ENCODE assay signal across 8 mouse cellular contexts in the genomic region with DNA sequence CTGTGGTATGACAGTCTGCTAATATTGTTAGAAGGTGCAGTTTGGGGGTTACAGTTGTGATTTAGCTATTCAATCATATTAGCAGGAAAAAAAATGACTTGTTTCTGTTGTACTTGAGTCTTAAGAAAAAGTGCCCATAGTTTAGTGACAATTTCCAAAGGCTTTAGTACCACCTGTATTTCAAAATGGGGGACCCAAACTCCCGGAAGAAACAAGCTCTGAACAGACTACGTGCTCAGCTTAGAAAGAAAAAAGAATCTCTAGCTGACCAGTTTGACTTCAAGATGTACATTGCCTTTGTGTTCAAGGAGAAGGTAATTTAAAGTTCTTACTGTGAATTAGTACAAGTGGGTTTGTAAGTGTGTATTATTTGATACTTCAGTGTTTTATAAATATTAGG. TPM values are rescaled to one million over a fixed set of nuclear protein-coding genes. Genes with fewer than 3 reads are reported as not detected.
DNase-seq lines count a peak whose midpoint lies in the region; ATAC-seq and TF ChIP-seq lines count a peak whose summit lies in the region.

No protein-coding gene starts in this region.

- peak overlapping the region; percentile 92 for H3K4me2 ChIP-seq in heart, embryonic 12.5 days
- peak overlapping the region; percentile 90 for H3K4me2 ChIP-seq in forebrain, embryonic 15.5 days (replicated peaks)
- peak overlapping the region; percentile 89 for H3K4me2 ChIP-seq in liver, embryonic 15.5 days

- intact Hi-C loops in heart, postnatal 14 days (cut with DNase I) = no loop called here

- no peak for DNase-seq in heart, postnatal 14 days
- DNase-seq in thymus, postnatal 14 days = no peak
- no peak for DNase-seq in cerebellum, postnatal 36 days

- H3K27me3 ChIP-seq in heart, embryonic 12.5 days (replicated peaks) = no peaks in the 10 kb centered on the region
- H3K27me3 ChIP-seq in E14TG2a.4 (ENCODE audit: insufficient read depth, low read length) = no peaks in the 10 kb centered on the region
- no peaks in the 10 kb centered on the region for H3K27me3 ChIP-seq in forebrain, embryonic 15.5 days
- no peaks in the 10 kb centered on the region for H3K27me3 ChIP-seq in liver, embryonic 15.5 days

- H3K9ac ChIP-seq in heart, embryonic 12.5 days = peak overlapping the region; percentile 99
- peak overlapping the region; percentile 96; the same call in 1 of the 2 replicates for H3K9ac ChIP-seq in forebrain, embryonic 15.5 days (replicated peaks)
- H3K9ac ChIP-seq in liver, embryonic 15.5 days = peak overlapping the region; percentile 100

- peaks cover 16% of the 10 kb centered on the region for H3K4me1 ChIP-seq in heart, embryonic 12.5 days (replicated peaks)
- H3K4me1 ChIP-seq in E14TG2a.4 (replicated peaks; ENCODE audit: low read depth, low read length) = peaks cover 47% of the 10 kb centered on the region
- H3K4me1 ChIP-seq in forebrain, embryonic 15.5 days = peaks cover 36% of the 10 kb centered on the region
- peaks cover 37% of the 10 kb centered on the region for H3K4me1 ChIP-seq in liver, embryonic 15.5 days (replicated peaks)

- WGBS in heart, embryonic 12.5 days = 24% methylated on average over 2 of the region's 2 CpGs
- 9% methylated on average over 2 of the region's 2 CpGs for WGBS in forebrain, embryonic 15.5 days
- 11% methylated on average over 2 of the region's 2 CpGs for WGBS in liver, embryonic 15.5 days (ENCODE audit: insufficient replicate concordance)

- TF ChIP-seq CTCF in E14TG2a.4 (conservative IDR thresholded peaks at IDR 0.05; ENCODE audit: low read length) = no peak

- no peak overlapping the region for H3K27ac ChIP-seq in heart, embryonic 12.5 days (ENCODE audit: poor library complexity, severe bottlenecking)
- H3K27ac ChIP-seq in forebrain, embryonic 15.5 days (replicated peaks) = no peak overlapping the region
- H3K27ac ChIP-seq in liver, embryonic 15.5 days (replicated peaks) = peak overlapping the region; percentile 100

- peak overlapping the region; percentile 100 for H3K4me3 ChIP-seq in heart, embryonic 12.5 days
- peak overlapping the region; percentile 97 for H3K4me3 ChIP-seq in E14TG2a.4 (replicated peaks; ENCODE audit: low read length)
- H3K4me3 ChIP-seq in forebrain, embryonic 15.5 days = peak overlapping the region; percentile 98
- H3K4me3 ChIP-seq in liver, embryonic 15.5 days (replicated peaks) = peak overlapping the region; percentile 94

- no peaks in the 10 kb centered on the region for H3K9me3 ChIP-seq in heart, embryonic 12.5 days (replicated peaks)
- no peaks in the 10 kb centered on the region for H3K9me3 ChIP-seq in E14TG2a.4 (ENCODE audit: low read length)
- no peaks in the 10 kb centered on the region for H3K9me3 ChIP-seq in forebrain, embryonic 15.5 days
- H3K9me3 ChIP-seq in liver, embryonic 15.5 days (replicated peaks) = no peaks in the 10 kb centered on the region

- ATAC-seq in heart, embryonic 12.5 days (ENCODE audit: insufficient number of reproducible peaks, low FRiP score) = no peak
- ATAC-seq in forebrain, embryonic 15.5 days (replicated peaks) = no peak
- ATAC-seq in liver, embryonic 15.5 days (ENCODE audit: insufficient read depth) = no peak
- ATAC-seq in granulocyte monocyte progenitor cell, adult 5-6 weeks (replicated peaks; ENCODE audit: poor library complexity, severe bottlenecking) = no peak

- peaks cover 21% of the 10 kb centered on the region for H3K36me3 ChIP-seq in heart, embryonic 12.5 days
- H3K36me3 ChIP-seq in E14TG2a.4 (ENCODE audit: insufficient read depth, low read length) = peaks cover 52% of the 10 kb centered on the region
- H3K36me3 ChIP-seq in forebrain, embryonic 15.5 days = peaks cover 13% of the 10 kb centered on the region
- H3K36me3 ChIP-seq in liver, embryonic 15.5 days (replicated peaks) = peaks cover 32% of the 10 kb centered on the region

RNA-seq across cellular contexts. Expression of a gene that starts 1.7 kb away (rescaled TPM):
- 9.4 and 12.6 TPM in 2 replicates for polyA plus RNA-seq in heart, embryonic 12.5 days (2016; fragmentation: Nextera tagmentation; extraction: Ambion mirVana)
- 100 to 1,000 TPM; 138 to 142 TPM for total RNA-seq in heart, postnatal 14 days (2021)
- 29.0 and 30.8 TPM in 2 replicates for polyA plus RNA-seq in forebrain, embryonic 15.5 days (2015; fragmentation: Nextera tagmentation; extraction: Ambion mirVana)
- 8.3 and 11.3 TPM in 2 replicates for polyA plus RNA-seq in liver, embryonic 15.5 days (2015; fragmentation: Nextera tagmentation; extraction: Ambion mirVana)
- total RNA-seq in granulocyte monocyte progenitor cell, adult 5-6 weeks (2014; fragmentation: Nextera tagmentation) = 166 and 184 TPM in 2 replicates
- 57.0 and 63.6 TPM in 2 replicates for total RNA-seq in granulocyte monocyte progenitor cell, adult 5-6 weeks (2017)

RNA-seq across cellular contexts. Expression of a gene that starts 28.1 kb away (rescaled TPM):
- 187 and 195 TPM in 2 replicates for polyA plus RNA-seq in heart, embryonic 12.5 days (2016; fragmentation: Nextera tagmentation; extraction: Ambion mirVana)
- total RNA-seq in heart, postnatal 14 days (2021) = 100 to 1,000 TPM; 322 to 329 TPM
- polyA plus RNA-seq in forebrain, embryonic 15.5 days (2015; fragmentation: Nextera tagmentation; extraction: Ambion mirVana) = 58.8 and 60.0 TPM in 2 replicates
- polyA plus RNA-seq in liver, embryonic 15.5 days (2015; fragmentation: Nextera tagmentation; extraction: Ambion mirVana) = 50.0 and 55.1 TPM in 2 replicates
- total RNA-seq in granulocyte monocyte progenitor cell, adult 5-6 weeks (2014; fragmentation: Nextera tagmentation) = 37.7 and 40.4 TPM in 2 replicates
- 41.8 and 46.1 TPM in 2 replicates for total RNA-seq in granulocyte monocyte progenitor cell, adult 5-6 weeks (2017)

RNA-seq across cellular contexts. Expression of a gene that starts 28.3 kb away (rescaled TPM):
- polyA plus RNA-seq in heart, embryonic 12.5 days (2016; fragmentation: Nextera tagmentation; extraction: Ambion mirVana) = 38.5 and 38.9 TPM in 2 replicates
- total RNA-seq in heart, postnatal 14 days (2021) = 10 to 100 TPM; 15.2 TPM
- polyA plus RNA-seq in forebrain, embryonic 15.5 days (2015; fragmentation: Nextera tagmentation; extraction: Ambion mirVana) = 46.5 and 48.9 TPM in 2 replicates
- polyA plus RNA-seq in liver, embryonic 15.5 days (2015; fragmentation: Nextera tagmentation; extraction: Ambion mirVana) = 20.4 and 23.2 TPM in 2 replicates
- 48.4 and 84.7 TPM in 2 replicates for total RNA-seq in granulocyte monocyte progenitor cell, adult 5-6 weeks (2014; fragmentation: Nextera tagmentation)
- 51.8 and 57.7 TPM in 2 replicates for total RNA-seq in granulocyte monocyte progenitor cell, adult 5-6 weeks (2017)

RNA-seq across cellular contexts. Expression of a gene that starts 41.5 kb away (rescaled TPM):
- polyA plus RNA-seq in heart, embryonic 12.5 days (2016; fragmentation: Nextera tagmentation; extraction: Ambion mirVana) = 111 and 114 TPM in 2 replicates
- total RNA-seq in heart, postnatal 14 days (2021) = 10 to 100 TPM; 32.6 to 34.4 TPM
- polyA plus RNA-seq in forebrain, embryonic 15.5 days (2015; fragmentation: Nextera tagmentation; extraction: Ambion mirVana) = 41.1 and 50.3 TPM in 2 replicates
- polyA plus RNA-seq in liver, embryonic 15.5 days (2015; fragmentation: Nextera tagmentation; extraction: Ambion mirVana) = 95.4 and 113 TPM in 2 replicates
- total RNA-seq in granulocyte monocyte progenitor cell, adult 5-6 weeks (2014; fragmentation: Nextera tagmentation) = 148 and 183 TPM in 2 replicates
- 214 and 286 TPM in 2 replicates for total RNA-seq in granulocyte monocyte progenitor cell, adult 5-6 weeks (2017)

RNA-seq across cellular contexts. Expression of a gene that starts 41.7 kb away (rescaled TPM):
- 0.28 TPM in 1 of 2 replicates, not detected in the other for polyA plus RNA-seq in heart, embryonic 12.5 days (2016; fragmentation: Nextera tagmentation; extraction: Ambion mirVana)
- not detected for total RNA-seq in heart, postnatal 14 days (2021)
- polyA plus RNA-seq in forebrain, embryonic 15.5 days (2015; fragmentation: Nextera tagmentation; extraction: Ambion mirVana) = 2.9 and 3.2 TPM in 2 replicates
- polyA plus RNA-seq in liver, embryonic 15.5 days (2015; fragmentation: Nextera tagmentation; extraction: Ambion mirVana) = 0.13 and 0.15 TPM in 2 replicates
- total RNA-seq in granulocyte monocyte progenitor cell, adult 5-6 weeks (2014; fragmentation: Nextera tagmentation) = not detected in 2 replicates
- total RNA-seq in granulocyte monocyte progenitor cell, adult 5-6 weeks (2017) = not detected in 2 replicates
